Mouse (Mus musculus) kidney, postnatal 0 days (tissue): Measurements from ENCODE around the gene Satb1. TPM values are rescaled to one million over a fixed set of nuclear protein-coding genes. Genes with fewer than 3 reads are reported as not detected.

Experiments
- ATAC-seq: fragments of 200-750 bp; cut with Nextera tagmentation; replicated peaks from 2 replicates; pipeline ENCODE4 v1.8.0; 2017; ENCODE audit warnings: low read depth, moderate number of reproducible peaks, moderate TSS enrichment, moderate library complexity; ENCODE audit not compliant: low FRiP score
- DNase-seq: peaks from one replicate; pipeline ENCODE4 v3.0.0-alpha.2; 2016; ENCODE audit warnings: low spot score
- H3K27ac ChIP-seq: fragments of 300-500 bp; sonication (generic); 2 replicates; pipeline ENCODE4 v1.5.1; 2014; ENCODE audit warnings: mild to moderate bottlenecking
- H3K27me3 ChIP-seq: fragments of 300-500 bp; sonication (generic); 2 replicates; pipeline ENCODE4 v1.6.1; 2014; ENCODE audit warnings: low read length, mixed read lengths; ENCODE audit not compliant: insufficient read depth
- H3K36me3 ChIP-seq: fragments of 300-500 bp; sonication (generic); 2 replicates; pipeline ENCODE4 v1.6.1; 2014; ENCODE audit warnings: low read length, mixed read lengths; ENCODE audit not compliant: insufficient read depth
- H3K4me1 ChIP-seq: fragments of 300-500 bp; sonication (generic); replicated peaks from 2 replicates; pipeline ENCODE4 v1.6.1; 2014; ENCODE audit warnings: antibody characterized with exemption, low read length, mixed read lengths; ENCODE audit not compliant: insufficient read depth
- H3K4me2 ChIP-seq: fragments of 300-500 bp; sonication (generic); 2 replicates; pipeline ENCODE4 v1.6.1; 2014; ENCODE audit warnings: mild to moderate bottlenecking, low read length, moderate library complexity, mixed read lengths
- H3K4me3 ChIP-seq: fragments of 300-500 bp; sonication (generic); replicated peaks from 2 replicates; pipeline ENCODE4 v1.5.1; 2014; ENCODE audit warnings: low read depth, low read length
- H3K9ac ChIP-seq: fragments of 300-500 bp; sonication (generic); 2 replicates; pipeline ENCODE4 v1.6.1; 2014; ENCODE audit warnings: low read depth, low read length
- H3K9me3 ChIP-seq: fragments of 300-500 bp; sonication (generic); replicated peaks from 2 replicates; pipeline ENCODE4 v1.6.1; 2016; ENCODE audit warnings: low read length, inconsistent platforms, mixed read lengths
- CTCF ChIP-seq: IDR thresholded peaks from 2 replicates; pipeline ENCODE4 v1.5.1; 2016; ENCODE audit warnings: antibody characterized with exemption, low read depth, mild to moderate bottlenecking, moderate library complexity
- WGBS: fragments of 180-500 bp; shearing (Covaris S2); extraction: QIAGEN DNeasy Blood & Tissue Kit; methylation state at CpG from one replicate; pipeline ENCODE4 v1.1.7; 2014; 5-methylcytosine and 5-hydroxymethylcytosine counted together
- polyA plus RNA-seq: library from polyadenylated mRNA; unstranded; fragments of >200 nt; fragmentation: Nextera tagmentation; extraction: Ambion mirVana; gene quantifications from 2 replicates; pipeline ENCODE4 v1.2.1, GENCODE M21; 2015

Gene Satb1
- polyA plus RNA-seq, 1 experiment from 2014 or later = 5.5 TPM

DNA sequence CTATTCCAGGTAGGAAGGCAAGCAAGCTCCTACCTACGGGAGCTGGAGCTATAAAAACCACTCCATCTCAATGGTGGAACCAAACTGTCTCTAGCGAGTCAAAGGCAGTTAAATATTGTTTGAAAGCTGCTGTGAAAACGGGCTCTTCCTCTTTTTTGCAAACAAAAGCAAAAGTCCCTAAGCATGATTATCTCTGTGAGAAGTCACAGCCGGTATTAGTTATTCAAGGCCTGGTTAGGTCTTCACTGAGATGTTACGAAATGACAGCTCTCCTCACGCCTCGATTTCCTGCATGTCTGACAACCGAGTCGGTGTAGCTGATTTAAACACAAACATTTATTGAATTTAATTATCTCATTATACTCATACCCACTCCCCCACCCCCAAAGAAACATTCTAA is 48.2 kb downstream of the Satb1 start:
- H3K9ac ChIP-seq = no peak overlapping the region
- no peak for TF ChIP-seq CTCF
- no peak for DNase-seq
- H3K36me3 ChIP-seq = no peaks in the 10 kb centered on the region; the same call in 1 of the 2 replicates
- H3K27ac ChIP-seq = no peak overlapping the region
- 85% methylated on average over 9 of the region's 9 CpGs for WGBS
- no peaks in the 10 kb centered on the region for H3K9me3 ChIP-seq
- H3K4me1 ChIP-seq = no peaks in the 10 kb centered on the region
- H3K27me3 ChIP-seq = no peaks in the 10 kb centered on the region
- no peak overlapping the region for H3K4me2 ChIP-seq
- ATAC-seq = no peak
- no peak overlapping the region for H3K4me3 ChIP-seq

DNA sequence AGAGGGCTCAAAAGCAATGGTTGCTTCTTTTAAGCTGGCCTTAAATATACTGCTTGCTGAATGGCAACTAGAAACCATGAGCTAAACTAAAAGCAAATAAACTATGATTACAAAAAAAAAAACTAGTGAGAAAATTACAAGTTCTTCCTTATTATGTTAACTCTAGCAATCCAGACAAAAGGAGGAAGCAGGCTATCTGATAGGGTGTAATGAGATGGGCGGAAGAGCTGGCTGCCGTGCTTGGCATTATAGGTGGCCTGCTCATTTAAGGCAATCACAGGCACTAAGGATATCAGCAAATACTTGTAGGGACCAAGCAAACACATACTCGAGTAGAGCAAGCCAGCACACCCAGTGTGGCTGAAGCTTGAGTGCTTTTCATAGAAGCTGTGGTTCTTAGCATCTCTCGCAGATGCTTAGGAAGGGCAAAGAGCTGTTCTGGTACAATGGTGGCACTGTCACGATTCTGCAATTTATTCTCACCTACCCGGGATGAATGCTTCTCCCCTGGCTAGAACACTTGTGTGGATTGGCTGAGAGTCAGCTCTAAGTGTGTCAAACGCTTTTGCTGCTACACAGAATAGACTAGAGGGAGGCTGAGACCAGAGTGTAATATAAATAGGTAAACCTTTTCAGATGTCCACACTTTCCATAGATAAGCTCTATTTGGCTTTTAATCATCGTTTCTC is 49.4 kb downstream of the Satb1 start:
- DNase-seq (no peak), ATAC-seq (no peak)
- Histone ChIP-seq H3K4me1 (no peaks in the 10 kb centered on the region), H3K9me3 (no peaks in the 10 kb centered on the region), H3K4me3 (no peak overlapping the region), H3K27ac (no peak overlapping the region), H3K27me3 (no peaks in the 10 kb centered on the region), H3K4me2 (no peak overlapping the region), H3K36me3 (no peaks in the 10 kb centered on the region; the same call in 1 of the 2 replicates), H3K9ac (no peak overlapping the region)
- WGBS = 89% methylated on average over 8 of the region's 8 CpGs
- no peak for TF ChIP-seq CTCF

DNA sequence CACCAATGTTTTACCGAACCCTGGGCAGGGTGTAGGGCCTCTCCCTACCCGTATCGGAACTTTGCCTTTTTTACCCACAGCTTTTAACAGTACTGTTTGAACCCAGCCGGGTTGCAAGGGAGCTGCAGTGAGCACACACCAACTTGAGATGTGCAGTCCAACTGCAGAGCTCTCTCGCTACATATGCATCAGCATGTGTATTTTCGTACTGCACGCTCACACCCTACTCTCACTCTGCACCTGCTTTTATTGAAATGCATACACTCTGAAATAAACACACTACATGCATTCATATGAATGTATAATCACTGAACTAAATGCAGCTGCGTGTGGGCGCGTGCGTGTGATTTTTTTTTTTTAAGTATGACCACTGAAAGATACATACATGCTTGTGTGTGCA is 53.1 kb downstream of the Satb1 start:
- Histone ChIP-seq H3K27me3 (no peaks in the 10 kb centered on the region), H3K27ac (no peak overlapping the region), H3K9me3 (no peaks in the 10 kb centered on the region), H3K9ac (no peak overlapping the region), H3K4me1 (no peaks in the 10 kb centered on the region), H3K36me3 (no peaks in the 10 kb centered on the region; the same call in 1 of the 2 replicates), H3K4me3 (no peak overlapping the region), H3K4me2 (no peak overlapping the region)
- WGBS = 96% methylated on average over 11 of the region's 11 CpGs
- no peak for ATAC-seq
- DNase-seq = no peak
- TF ChIP-seq CTCF = no peak

DNA sequence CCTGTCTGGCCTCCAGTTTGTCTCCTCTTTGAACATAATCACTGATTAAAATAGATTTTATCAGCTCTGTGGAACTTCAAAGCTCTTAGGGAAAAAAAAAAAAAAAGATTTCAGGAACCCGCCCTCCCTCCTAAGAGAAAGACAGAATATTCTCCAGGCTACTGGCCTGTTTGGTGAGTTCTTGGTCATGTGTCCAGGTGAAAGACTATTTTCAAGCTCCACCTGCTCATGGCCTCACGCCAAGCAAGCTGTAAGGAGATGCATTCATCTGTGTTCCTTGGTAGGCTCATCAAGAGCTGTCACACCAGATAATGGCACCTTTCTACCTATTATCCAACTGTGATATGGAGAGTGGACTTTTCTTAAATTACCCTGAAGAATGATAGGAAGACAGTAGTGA is 54.1 kb downstream of the Satb1 start:
- H3K9ac ChIP-seq = no peak overlapping the region
- no peaks in the 10 kb centered on the region for H3K36me3 ChIP-seq
- H3K27ac ChIP-seq = no peak overlapping the region
- H3K9me3 ChIP-seq = no peaks in the 10 kb centered on the region
- H3K4me1 ChIP-seq = no peaks in the 10 kb centered on the region
- WGBS = 79% methylated on average over 2 of the region's 2 CpGs
- no peaks in the 10 kb centered on the region for H3K27me3 ChIP-seq
- no peak for TF ChIP-seq CTCF
- no peak for ATAC-seq
- no peak overlapping the region for H3K4me2 ChIP-seq
- DNase-seq = no peak
- H3K4me3 ChIP-seq = no peak overlapping the region

DNA sequence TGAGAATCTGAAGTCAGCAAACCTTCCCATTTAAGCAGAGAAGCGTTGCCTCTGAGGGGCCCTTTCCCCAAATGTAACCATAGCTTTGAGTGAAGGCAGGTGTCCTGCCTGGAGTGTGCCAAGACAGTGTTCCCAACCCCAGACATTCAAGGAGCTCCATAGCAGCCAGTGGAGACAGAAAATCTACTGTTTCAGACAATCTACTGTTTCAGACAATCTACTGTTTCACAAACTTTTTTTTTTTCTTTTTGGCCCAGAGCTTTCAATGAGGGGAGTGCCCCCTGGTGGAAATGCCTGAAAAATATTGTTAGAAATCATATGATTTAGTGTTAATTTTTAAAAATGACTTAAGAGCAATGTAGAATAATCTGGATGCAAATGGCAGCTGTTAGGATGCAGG is 55.3 kb downstream of the Satb1 start:
- peak; percentile 70 for DNase-seq
- Histone ChIP-seq H3K9me3 (no peaks in the 10 kb centered on the region), H3K27me3 (no peaks in the 10 kb centered on the region), H3K36me3 (no peaks in the 10 kb centered on the region), H3K4me1 (no peaks in the 10 kb centered on the region), H3K9ac (no peak overlapping the region), H3K4me2 (no peak overlapping the region), H3K27ac (no peak overlapping the region), H3K4me3 (no peak overlapping the region)
- ATAC-seq = no peak
- 71% methylated on average over 1 of the region's 1 CpGs for WGBS
- TF ChIP-seq CTCF = peak; percentile 77

DNA sequence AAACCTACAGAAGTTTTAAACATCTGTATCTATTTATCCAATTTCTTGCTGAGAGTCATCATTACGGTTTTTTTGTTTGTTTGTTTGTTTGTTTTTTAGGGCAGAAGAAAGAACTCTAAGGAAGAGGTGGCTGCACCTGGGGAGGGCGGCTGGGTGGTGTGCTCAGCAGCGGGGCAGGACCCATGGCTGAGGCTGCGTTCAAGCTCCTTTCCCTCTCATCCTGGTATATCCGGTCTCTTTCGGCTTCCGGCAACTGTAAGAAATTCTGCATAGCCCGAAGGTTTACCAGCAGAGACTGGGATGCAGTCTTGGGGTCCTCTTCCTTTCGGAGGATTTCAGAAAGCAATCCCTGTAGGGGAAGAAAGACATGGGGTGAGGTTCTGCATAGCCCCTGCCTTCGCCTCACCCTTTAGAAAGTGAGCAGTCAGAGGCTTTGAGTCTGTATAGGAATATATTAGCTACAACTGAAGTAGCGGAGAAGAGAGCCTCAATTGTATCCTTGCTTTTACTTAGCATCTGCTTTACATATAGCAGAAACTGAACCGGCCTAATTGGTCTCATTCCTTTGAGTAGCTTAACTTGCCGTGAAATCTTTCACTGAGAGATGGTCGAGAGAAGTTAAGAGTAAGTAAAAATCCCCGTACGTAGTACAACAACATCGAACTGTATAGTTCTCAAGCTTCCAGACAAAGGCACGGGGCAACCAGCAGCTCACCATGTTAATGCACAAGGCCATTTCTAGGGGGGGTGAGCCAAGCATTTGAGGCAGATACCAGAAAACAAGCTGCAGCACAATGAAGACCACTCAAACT is 57.8 kb downstream of the Satb1 start:
- no peaks in the 10 kb centered on the region for H3K4me1 ChIP-seq
- no peaks in the 10 kb centered on the region for H3K9me3 ChIP-seq
- DNase-seq = no peak
- H3K27ac ChIP-seq = no peak overlapping the region
- no peak overlapping the region for H3K4me2 ChIP-seq
- no peaks in the 10 kb centered on the region for H3K27me3 ChIP-seq
- ATAC-seq = no peak
- no peak overlapping the region for H3K9ac ChIP-seq
- 92% methylated on average over 18 of the region's 18 CpGs for WGBS
- H3K36me3 ChIP-seq = no peaks in the 10 kb centered on the region
- TF ChIP-seq CTCF = no peak
- H3K4me3 ChIP-seq = no peak overlapping the region
